Mouse (Mus musculus) common myeloid progenitor, adult 5-6 weeks (primary cell): ENCODE data around the gene Tns3. TPM values are rescaled to one million over a fixed set of nuclear protein-coding genes. Genes with fewer than 3 reads are reported as not detected.

Experiments used
- ATAC-seq: replicated peaks from 2 replicates; pipeline ENCODE4 v1.8.0; 2016; ENCODE audit warnings: low read depth, mild to moderate bottlenecking, moderate TSS enrichment, inconsistent platforms; ENCODE audit not compliant: poor library complexity, severe bottlenecking
- total RNA-seq: library from RNA; stranded (forward); fragments of 200-1000, 187-1606 nt; gene quantifications from 2 replicates; pipeline ENCODE4 v1.2.3, GENCODE M21; 2017

Tns3 gene
- total RNA-seq, 1 experiment from 2014 or later, result 16.8 TPM

DNA sequence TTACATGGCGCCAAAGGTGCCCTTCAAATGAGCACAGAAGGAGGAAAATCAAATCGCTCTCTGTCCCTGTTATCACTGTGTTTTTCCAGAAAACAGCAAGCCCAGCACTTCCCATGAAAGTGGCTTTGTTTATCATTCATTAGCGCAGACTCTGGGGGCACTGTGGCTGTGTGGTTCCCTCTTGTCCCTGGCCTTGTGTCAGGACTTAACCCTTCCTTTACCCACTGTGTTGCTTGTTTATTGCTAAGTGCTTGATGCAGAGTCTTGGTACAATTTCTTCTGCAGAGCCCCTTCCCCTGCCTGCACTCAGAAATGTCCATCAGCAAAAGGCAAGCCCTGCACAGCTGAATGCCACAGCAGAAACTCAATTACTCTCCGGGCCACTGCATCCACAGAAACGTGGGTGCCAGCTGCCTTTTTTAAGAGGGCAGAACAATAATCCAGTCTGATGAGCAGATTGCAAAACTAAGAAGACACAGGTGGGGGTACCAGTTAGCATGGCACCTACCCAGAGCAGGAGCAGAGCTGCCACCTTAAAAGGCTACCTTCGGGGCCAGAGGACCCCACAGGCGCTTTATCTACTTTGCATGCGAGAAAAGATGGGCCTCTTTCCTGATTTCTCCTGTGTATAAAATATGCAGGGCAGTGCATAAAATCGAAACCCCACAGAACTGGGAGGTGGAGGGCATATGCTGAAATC is 207.6 kb downstream of the Tns3 start:
- ATAC-seq, result no peak

DNA sequence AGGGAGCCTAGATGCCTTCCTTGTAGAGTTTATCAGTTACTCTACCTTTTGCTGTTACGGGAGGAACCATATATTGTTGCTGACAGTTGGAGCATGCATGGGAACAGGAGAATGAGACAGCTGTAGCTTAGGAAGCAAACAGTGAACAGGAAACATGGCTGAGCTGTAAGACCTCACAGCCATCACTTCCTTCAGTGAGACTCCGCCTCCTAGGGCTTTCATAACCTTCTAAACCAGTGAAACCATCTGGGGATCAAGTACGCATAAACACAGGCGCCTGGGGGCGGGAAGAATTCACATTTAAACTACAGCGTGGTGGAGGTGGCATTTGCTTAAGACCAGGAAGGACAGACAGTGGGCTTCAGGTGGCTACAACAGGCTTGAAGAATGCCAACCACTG is 208.7 kb downstream of the Tns3 start:
- peak; percentile 69 for ATAC-seq

DNA sequence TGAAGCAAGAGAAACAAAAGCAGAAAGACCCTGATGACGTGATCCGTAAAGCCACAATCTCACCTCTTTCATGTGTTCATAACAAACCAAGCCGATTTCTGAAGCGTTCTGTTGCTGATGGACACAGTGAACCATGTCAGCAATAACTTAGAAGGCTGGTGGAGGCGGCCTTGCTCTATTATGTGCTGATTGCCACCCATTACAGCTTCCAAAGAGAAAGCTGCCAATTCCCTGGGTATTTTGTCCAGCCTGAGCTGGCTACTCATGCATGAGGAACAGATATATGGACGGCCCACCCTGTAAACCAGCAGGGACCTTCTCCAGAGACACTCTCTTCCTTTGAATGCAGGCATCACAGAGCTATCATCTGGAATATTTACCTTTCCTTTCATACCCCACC is 211.1 kb downstream of the Tns3 start:
- no peak for ATAC-seq

DNA sequence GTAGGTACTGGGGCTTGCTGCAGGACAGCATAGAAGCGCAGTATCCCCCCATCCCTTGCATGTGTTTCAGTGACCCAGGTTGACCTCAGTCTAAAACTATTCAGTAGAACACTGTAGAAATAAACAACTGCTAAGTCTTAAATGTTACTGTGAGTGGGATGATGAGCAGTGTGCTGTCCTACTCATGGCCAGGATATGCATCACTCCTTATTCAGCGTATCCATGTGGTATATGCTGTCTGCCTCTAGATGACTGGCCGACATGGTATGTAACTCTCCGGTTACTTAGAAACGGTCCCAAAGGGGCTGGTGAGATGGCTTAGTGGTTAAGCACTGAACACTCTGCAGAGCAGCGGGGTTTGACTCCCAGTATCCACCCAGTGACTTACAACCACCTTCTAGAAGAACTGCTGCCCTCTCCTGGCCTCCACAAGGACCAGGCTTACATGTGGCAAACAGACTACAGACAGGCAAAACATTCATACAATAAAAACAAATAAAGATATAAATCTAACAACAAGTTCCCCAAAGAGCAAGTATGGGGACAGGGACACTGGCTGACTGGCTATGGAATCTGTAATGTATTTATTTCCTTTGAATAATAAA is 212.6 kb downstream of the Tns3 start:
- ATAC-seq, result no peak

DNA sequence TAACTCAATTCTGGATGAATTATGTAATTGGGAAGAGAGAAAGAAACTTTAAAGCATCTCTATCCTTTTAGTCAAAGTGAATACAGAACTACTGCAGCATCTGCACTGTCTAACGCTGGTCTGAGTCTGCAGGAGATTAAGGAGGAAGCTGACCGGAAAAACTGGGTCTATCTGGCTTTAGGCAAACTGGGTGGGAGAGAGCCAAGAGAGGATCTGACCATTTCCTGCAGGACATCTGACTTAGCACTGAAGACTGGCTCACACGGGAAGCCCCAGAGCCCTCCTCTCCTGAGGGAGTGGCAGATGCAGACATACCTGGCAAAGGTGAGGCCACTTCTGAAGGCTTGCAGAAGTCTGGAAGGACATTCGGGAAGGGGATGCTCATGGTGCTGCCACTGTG is 213.8 kb downstream of the Tns3 start:
- no peak for ATAC-seq

DNA sequence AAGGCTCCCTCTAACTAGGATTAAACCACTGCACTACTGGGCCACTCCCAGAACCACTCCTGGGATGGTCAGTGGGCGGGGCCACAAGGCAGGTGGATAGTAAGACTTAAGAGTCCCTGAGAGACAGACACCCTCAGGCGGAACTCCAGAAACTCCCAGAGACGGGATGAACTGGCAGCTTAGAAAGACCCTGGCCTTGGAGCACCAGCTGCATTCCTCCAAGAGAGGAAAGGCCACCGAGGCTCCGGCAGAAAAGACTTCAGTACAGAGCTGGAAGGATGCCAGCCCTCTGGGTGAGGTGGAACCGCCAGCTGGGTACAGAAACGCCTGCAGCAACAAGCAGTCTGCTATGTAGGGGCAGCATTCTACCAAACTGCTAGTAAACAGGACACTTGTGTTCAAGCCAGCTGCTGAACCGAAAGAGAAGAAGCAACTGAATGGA is 218.4 kb downstream of the Tns3 start:
- no peak for ATAC-seq

DNA sequence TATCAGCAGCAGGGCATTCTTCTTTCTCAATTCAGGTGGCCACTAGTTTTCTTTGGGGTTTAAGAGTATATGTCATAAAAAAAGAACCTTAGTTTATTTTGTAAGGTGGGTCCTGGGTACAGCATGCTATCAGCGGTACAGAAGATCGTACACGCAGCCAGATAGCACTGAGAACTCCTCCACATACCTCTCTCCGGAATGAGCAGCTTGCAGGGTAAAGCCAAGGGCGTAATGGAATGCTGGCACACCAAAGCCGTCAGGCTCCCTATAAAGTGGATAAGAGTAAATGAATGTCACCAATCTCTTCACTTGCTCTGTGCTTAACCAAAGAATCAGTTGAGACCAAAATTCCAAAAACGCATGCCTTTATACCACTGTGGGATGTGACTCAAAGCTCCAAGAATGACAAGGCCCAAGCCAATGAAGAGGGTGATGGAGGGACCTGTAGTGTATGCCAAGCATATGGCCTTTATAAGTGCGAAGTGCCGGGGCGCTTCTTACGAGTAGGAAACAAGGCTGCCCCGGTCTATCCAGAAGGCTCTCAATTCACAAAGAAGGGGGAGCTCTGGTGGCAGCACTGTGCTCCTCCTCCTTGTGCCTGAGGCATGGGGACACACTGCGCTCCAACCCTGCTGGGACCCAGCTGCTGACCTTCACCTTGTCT is 219.4 kb downstream of the Tns3 start:
- no peak for ATAC-seq

DNA sequence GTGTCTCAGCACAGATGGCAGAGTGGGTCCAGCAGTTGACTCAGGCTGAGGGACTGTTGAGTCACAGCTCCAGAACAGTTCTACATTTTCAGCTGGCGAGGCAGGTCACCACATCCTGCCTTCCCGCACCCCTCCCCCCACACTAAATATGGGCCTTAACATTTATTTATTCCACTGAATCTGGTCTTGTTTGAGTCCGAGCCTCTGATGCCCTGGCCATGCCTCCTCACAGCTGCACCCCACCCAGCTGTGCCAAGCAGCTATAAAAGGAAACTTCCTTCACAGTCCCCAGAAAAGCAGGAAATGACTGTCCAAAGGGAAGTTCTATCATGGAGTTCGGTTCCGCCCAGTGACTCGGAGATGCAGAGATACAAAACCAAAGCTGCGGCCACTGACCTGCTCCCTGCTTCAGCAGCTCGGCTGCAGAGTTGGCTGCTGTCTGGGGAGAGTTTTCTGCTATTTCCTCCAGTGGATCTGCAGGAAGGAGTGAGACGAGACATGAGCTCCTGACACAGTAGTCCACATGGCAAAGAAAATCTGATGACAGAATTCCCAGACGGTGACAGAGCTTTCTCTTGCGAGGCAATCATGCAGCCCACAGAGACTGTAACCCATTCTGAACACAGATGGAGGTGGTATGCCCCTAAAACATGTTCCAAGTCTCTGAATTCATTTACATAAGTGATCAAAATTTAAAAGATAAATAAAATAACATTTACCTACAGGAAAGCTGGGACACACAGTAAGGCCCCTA is 220.6 kb downstream of the Tns3 start:
- ATAC-seq, result peak; percentile 70

DNA sequence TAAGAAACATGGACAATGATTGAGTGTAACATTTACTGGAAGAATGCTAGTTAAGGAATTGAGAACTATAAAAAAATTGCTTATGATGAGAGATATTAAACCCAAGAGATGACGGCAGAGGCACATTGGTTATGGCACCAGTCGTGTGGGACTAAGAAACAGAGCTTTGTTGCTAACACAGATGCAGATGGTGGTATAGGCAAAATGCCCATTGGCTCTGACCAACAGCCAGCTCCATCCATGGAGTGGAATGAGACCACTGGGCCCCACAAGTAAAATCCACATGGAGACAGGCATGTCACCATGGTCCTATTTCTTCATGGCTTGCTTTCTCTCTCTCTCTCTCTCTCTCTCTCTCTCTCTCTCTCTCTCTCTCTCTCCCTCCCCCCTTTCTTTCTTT is 223.6 kb downstream of the Tns3 start:
- no peak for ATAC-seq

DNA sequence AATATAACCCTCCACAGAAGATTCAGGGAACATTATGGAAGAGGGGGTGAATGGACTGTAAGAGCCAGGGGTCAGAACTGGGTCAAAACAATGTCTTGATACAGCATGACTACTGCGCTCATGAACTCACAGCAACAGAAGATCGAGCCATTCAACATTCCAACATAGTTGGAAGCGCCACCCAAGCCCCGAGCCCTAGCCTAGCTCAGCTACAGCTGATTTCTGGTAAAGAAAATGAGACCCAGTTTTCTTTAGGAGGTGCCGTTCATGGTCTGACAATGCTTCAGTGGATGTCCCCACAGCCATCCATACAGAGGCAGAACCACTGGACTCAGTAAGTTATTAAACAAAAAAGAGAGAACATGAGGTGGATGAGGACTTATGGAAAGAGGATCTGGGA is 224.1 kb downstream of the Tns3 start:
- ATAC-seq, result no peak

DNA sequence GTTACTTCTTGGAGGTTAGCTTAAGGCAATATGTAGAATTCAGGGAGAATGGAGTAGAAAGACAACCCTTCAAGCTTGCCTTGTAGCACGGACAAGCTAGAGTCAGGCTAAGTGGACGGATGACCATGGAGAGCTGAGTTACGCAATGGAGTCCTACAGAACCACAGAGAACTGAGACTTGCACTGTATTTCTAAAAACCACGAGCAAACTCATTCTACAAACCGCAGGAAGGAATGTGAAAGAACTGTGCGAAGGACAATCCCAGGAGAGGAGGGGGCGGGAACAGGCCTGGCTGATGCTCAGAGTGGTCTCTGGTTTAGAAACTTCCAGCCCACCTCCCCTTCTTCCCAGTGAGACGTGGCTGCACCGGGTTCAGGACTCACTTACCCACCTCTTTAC is 225.3 kb downstream of the Tns3 start:
- ATAC-seq, result no peak

DNA sequence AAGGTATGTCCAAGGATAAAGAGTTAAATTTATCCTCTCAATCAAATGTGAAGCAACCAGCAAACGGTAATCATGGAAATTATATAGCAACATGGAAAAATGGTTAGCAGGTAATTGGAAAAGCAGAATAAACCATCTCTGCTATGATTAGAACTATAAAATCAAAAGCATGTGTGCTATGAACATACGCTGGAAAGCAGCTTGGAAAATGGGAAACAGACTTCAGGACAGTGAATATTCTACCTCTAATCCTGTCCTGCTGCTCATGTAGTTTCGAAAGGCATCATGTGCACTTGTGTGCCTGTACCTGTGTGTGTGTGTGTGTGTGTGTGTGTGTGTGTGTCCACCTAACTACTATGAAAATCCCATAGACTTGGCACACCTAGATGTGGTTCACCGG is 226.1 kb downstream of the Tns3 start:
- ATAC-seq, result no peak

DNA sequence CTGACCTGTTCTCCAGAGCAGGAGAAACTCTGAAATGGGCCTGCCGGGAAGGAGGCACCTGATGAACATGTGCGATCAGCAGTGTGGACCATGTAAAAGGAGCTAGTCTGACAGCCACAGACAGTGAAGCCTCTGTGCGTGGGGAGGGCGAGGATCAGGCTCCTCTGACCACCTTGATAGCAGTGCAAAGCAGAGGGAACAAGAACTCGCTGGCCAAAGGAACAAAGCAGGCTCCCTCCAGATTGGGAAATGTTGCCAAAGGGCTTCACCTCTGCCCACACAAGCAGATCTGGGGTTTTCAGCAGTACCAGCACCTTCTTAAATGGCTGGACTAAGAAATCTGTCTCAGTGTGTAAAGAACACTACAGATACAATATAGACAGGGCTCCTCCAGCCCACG is 229.2 kb downstream of the Tns3 start:
- ATAC-seq, result no peak

DNA sequence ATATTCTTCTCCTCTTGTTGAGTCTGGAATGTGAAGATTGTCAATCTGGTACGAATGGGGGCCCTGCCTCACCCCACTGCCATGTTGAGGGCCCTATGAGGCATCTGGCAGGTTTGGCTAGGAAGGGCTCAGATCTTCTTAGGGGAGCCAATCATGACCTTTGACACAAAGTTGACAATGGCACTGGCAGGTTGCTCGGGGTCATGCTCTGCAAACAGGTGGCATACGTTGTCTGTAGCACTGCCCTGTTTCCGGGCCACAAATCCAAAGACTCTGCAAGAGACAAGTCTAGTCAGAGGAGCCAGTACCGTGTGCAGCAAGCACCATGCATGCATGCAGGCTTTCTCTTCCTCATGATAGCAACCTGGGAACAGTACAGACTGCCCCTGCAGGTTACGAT is 230.0 kb downstream of the Tns3 start:
- ATAC-seq, result no peak

DNA sequence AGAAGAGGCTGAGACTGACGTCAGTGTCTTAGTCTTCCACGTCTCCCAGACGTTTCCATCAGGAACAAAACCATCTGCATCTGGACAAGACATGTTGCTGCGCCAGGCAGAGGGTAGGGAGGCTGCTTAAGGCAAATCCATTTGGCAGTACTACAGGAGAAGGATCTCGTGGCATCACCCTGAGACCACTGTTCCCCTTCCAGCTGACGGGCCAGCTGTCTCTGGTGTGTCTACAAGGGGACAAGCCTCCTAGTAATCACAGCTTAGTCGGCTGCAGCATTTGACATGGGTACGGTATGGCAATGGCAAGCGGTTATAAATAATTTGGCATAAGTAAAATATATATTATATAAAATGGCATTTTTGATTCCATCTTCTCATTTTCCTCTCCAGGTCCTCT is 230.9 kb downstream of the Tns3 start:
- no peak for ATAC-seq

DNA sequence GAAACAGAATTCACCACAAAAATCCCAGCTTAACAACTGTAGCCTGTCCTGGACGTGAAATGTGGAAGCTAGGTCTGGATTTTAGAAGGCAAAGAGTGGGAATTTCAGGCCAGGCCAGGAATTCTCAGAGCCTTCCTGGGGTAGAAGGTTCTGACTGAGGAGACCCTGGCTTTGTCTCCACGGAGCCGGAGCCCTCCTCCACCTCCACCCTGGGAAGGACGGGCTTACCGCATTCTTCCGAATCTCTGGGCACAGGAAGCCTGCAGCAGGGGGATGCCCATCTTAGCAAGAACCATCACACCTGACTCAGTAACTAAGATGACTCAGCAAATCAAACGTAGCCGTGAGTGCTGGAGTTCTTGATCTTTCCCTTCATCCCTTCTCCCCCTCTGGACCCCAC is 231.4 kb downstream of the Tns3 start:
- no peak for ATAC-seq

DNA sequence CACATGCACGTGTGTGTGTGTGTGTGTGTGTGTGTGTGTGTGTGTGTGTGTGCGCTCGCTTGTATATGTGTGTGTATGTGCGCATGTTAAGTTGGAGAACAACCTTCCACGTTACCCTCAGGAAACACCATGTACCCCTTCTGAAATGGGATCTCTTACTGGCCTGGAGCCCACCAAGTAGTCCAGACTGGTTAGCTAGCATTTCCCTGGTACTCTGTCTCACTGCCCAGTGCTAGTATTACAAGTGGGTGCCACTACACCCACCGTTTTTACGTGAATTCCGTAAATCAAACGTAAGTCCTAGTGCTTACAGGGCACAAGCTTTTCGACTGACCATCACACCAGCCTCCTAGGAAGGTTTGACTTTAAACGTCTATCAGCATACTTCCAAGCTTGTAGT is 236.7 kb downstream of the Tns3 start:
- ATAC-seq, result no peak

DNA sequence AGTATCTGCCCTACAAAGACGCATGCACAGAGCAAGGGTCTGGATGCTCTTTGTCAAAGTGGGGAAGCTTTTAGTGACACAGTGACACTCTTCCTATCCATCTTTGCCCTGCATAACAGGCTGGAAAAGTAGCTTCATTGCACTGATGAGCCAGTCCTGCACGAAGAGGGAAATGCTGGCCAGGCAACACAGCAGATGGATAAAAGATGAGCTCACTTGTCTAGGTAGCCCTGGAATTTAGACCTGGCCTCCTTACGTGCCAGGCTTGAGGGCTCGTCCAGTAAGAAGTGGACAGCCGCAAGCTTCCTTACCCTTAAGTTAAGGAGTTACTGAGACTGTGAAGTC is 239.1 kb downstream of the Tns3 start:
- ATAC-seq, result no peak

DNA sequence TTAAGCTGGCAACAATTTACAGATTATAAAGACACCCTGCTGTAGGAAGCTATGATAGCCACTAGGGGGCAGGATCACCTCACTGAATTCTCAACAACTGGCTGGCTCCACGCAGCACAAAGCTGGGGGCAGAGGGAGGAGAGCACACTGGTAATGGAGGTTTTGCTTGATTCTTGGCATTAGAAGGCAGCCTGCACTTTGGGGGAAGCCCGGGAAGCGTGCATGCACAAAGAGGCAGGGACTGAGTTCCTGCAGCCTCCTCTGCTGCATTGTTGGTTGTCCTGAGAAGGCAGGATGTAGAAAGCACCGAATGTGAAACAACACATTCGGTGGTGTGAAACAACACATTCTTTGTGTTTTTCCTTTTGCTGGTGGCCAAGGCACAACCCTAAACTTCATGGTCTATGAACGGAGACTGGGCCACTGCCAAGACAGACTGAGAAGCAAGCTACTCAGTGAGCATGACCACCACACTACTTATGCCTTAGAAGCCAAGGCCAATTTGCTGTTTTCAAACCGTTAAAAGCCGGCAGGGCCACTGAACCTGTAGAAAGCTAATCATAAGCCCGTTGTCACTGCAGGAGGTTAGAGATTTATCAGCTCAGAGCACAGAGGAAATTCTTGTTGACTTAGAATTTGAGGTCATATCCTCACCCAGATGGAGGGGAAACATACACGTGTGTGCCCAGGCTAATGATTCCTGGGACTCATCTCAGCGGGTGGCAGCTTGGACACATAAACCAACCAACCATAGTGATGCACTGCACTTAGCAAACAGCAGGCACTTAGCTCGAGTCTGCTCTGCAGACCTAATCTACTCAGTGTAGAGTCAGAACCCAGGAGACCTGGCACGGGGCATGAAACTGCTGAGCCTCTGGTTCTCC is 239.8 kb downstream of the Tns3 start:
- ATAC-seq, result peak; percentile 99

DNA sequence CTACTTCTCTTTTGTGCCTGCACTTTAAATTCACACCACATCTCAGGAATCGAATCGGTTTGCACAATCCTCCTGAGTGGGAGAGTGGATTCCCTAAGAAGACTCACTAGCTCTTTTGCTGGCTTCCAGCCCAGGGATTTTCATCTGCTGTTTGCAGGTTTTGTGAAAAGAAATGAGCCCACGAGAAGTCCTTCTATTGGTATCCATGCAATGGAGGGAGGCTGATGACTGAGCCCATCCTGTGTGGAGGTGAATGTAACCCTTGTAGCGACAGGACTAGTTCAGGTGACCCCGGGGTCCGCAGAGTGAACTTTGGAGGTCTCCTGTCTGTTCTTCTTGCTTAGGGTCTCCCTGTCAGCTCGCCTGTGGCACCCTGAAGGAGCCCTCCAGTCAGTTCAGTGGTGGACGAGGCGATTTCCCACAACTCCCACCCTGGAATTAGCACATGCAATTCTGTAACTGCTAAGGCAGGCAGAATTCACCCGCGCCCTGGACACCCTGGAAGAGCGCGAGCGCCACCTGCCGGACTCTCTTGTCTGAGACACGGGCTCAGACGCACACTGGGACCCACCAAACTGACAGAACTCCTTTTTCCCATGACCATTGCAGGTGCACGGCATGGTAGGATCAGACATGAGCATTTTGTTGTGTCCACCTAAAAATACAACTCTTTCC is 259.0 kb downstream of the Tns3 start:
- peak; percentile 90 for ATAC-seq
